20 mouse cellular contexts compared by ENCODE assay signal in the genomic region with DNA sequence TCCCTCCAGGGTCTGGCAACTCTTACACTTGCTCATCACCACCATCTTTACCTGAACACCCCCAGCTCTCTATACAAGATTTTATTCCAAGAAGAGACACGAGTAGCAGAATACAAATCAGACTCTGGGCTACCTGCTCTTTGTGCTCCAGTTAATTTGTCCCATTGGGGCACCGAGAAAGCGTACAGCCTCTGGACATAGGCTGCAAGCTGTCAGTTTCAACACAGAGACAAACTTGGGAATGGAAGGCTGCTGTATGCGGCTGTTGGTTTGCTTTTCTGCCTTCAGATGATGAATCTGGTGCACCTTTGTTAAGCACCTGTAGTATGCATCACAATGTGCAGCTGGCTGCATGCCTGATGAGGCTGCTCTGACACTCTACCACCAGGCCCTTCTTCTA.
DNase-seq lines count a peak whose midpoint lies in the region; ATAC-seq and TF ChIP-seq lines count a peak whose summit lies in the region.
"Had no signal": no experiment of that assay in that cellular context is flagged by ENCODE, and none has a peak within 500 bp of the region (broad histone marks: within the 10 kb centered on the region; RNA-seq: fewer than 3 reads in every experiment).

No protein-coding gene starts in this region.

- peak overlapping the region; percentile 67 for H3K27ac ChIP-seq in midbrain, embryonic 14.5 days (replicated peaks; ENCODE audit: low read depth, low read length)
- H3K27ac ChIP-seq in midbrain, embryonic 11.5 days (ENCODE audit: low read depth, low read length), result no peak overlapping the region
- H3K27ac ChIP-seq: embryonic facial prominence, embryonic 10.5 days; embryonic facial prominence, embryonic 12.5 days; forebrain, embryonic 13.5 days; forebrain, embryonic 15.5 days had no signal

- 73% methylated on average over 4 of the region's 4 CpGs for WGBS in midbrain, embryonic 14.5 days
- 90% methylated on average over 4 of the region's 4 CpGs for WGBS in midbrain, embryonic 11.5 days

- H3K9me3 ChIP-seq in midbrain, embryonic 14.5 days (ENCODE audit: control insufficient read depth, low read length), result no peaks in the 10 kb centered on the region
- no peaks in the 10 kb centered on the region for H3K9me3 ChIP-seq in midbrain, embryonic 11.5 days (ENCODE audit: control insufficient read depth, low read length)
- H3K9me3 ChIP-seq: embryonic facial prominence, embryonic 10.5 days; embryonic facial prominence, embryonic 12.5 days; forebrain, embryonic 13.5 days; forebrain, embryonic 15.5 days had no signal

- ATAC-seq in midbrain, embryonic 14.5 days (ENCODE audit: low FRiP score, low TSS enrichment), result 0 out of 2 replicates have a peak, but pooled peaks have one; percentile 18
- ATAC-seq in midbrain, embryonic 11.5 days (ENCODE audit: low FRiP score), result no peak
- ATAC-seq: activated CD4-positive, CD25-positive, alpha-beta regulatory T cell, adult 4 months; forebrain, embryonic 13.5 days; forebrain, embryonic 15.5 days; forebrain, postnatal 0 days had no signal

- no peak for TF ChIP-seq CTCF in brain, embryonic 14.5 days (IDR thresholded peaks at IDR 0.05; ENCODE audit: borderline replicate concordance, extremely low read depth, insufficient read depth, insufficient read length)

- TF ChIP-seq POLR2A in brain, embryonic 14.5 days (IDR thresholded peaks at IDR 0.05; ENCODE audit: borderline replicate concordance, extremely low read depth, insufficient read depth, insufficient read length, poor library complexity, severe bottlenecking), result no peak

- no peaks in the 10 kb centered on the region for H3K27me3 ChIP-seq in midbrain, embryonic 14.5 days (ENCODE audit: control insufficient read depth, insufficient read depth, low read length)
- H3K27me3 ChIP-seq in midbrain, embryonic 11.5 days (ENCODE audit: control insufficient read depth, insufficient read depth, low read length), result no peaks in the 10 kb centered on the region
- H3K27me3 ChIP-seq: embryonic facial prominence, embryonic 12.5 days; forebrain, embryonic 13.5 days; forebrain, embryonic 15.5 days had no signal

- no peak overlapping the region for H3K4me3 ChIP-seq in midbrain, embryonic 14.5 days (replicated peaks; ENCODE audit: low read depth, low read length)
- no peak overlapping the region for H3K4me3 ChIP-seq in midbrain, embryonic 11.5 days (ENCODE audit: low read depth, low read length)
- H3K4me3 ChIP-seq: embryonic facial prominence, embryonic 10.5 days; embryonic facial prominence, embryonic 12.5 days; forebrain, embryonic 13.5 days; forebrain, embryonic 15.5 days had no signal

- intact Hi-C loops in heart, postnatal 10 days (cut with DNase I), result no loop called here

- peak; percentile 33 for DNase-seq in midbrain, embryonic 14.5 days
- no peak for DNase-seq in midbrain, embryonic 11.5 days (ENCODE audit: low spot score, missing footprints)
- peak; percentile 34 for DNase-seq in ZHBTc4 (ENCODE audit: low read depth, low spot score)
- peak; percentile 39 for DNase-seq in brain, embryonic 14.5 days (ENCODE audit: low read depth)
- no peak for DNase-seq in heart, postnatal 10 days
- no peak for DNase-seq in urinary bladder, postnatal 14 days (ENCODE audit: low spot score)
- DNase-seq: adrenal gland, adult 8-10 months; adrenal gland, postnatal 14 days; adrenal gland, postnatal 36 days; cerebellum, adult 11 months; cerebellum, adult 18-20 months; cerebellum, adult 9-10 months; cerebellum, postnatal 10 days; cerebellum, postnatal 25 days; forebrain, postnatal 0 days had no signal

- no peaks in the 10 kb centered on the region for H3K4me1 ChIP-seq in midbrain, embryonic 14.5 days (ENCODE audit: control insufficient read depth, insufficient read depth, low read length)
- H3K4me1 ChIP-seq in midbrain, embryonic 11.5 days (ENCODE audit: control insufficient read depth, insufficient read depth, low read length), result no peaks in the 10 kb centered on the region
- H3K4me1 ChIP-seq: embryonic facial prominence, embryonic 10.5 days; embryonic facial prominence, embryonic 12.5 days; forebrain, embryonic 13.5 days; forebrain, embryonic 15.5 days had no signal

- H3K36me3 ChIP-seq in midbrain, embryonic 14.5 days (ENCODE audit: control insufficient read depth, insufficient read depth, low read length), result peaks cover 90% of the 10 kb centered on the region
- H3K36me3 ChIP-seq in midbrain, embryonic 11.5 days (ENCODE audit: control insufficient read depth, insufficient read depth, low read length), result peaks cover 16% of the 10 kb centered on the region

- H3K4me2 ChIP-seq in midbrain, embryonic 14.5 days (ENCODE audit: low read length), result no peak overlapping the region
- H3K4me2 ChIP-seq in midbrain, embryonic 11.5 days, result no peak overlapping the region
- H3K4me2 ChIP-seq: embryonic facial prominence, embryonic 12.5 days; forebrain, embryonic 13.5 days; forebrain, embryonic 15.5 days had no signal

- H3K9ac ChIP-seq in midbrain, embryonic 14.5 days (replicated peaks; ENCODE audit: low read length), result no peak overlapping the region
- H3K9ac ChIP-seq in midbrain, embryonic 11.5 days (ENCODE audit: low read length), result no peak overlapping the region
- H3K9ac ChIP-seq: embryonic facial prominence, embryonic 12.5 days; forebrain, embryonic 13.5 days; forebrain, embryonic 15.5 days; forebrain, postnatal 0 days had no signal

Comparison
In these comparisons a context has a peak if more than half of its experiments do, and no peak if none do; other contexts are left out.
1. DNase-seq: peak in midbrain, embryonic 14.5 days (single experiment), ZHBTc4 (single experiment) and brain, embryonic 14.5 days (single experiment); none in midbrain, embryonic 11.5 days (single experiment), heart, postnatal 10 days (0 of 2) and urinary bladder, postnatal 14 days (single experiment).